ENCODE assay signal across 18 mouse cellular contexts in the genomic region with DNA sequence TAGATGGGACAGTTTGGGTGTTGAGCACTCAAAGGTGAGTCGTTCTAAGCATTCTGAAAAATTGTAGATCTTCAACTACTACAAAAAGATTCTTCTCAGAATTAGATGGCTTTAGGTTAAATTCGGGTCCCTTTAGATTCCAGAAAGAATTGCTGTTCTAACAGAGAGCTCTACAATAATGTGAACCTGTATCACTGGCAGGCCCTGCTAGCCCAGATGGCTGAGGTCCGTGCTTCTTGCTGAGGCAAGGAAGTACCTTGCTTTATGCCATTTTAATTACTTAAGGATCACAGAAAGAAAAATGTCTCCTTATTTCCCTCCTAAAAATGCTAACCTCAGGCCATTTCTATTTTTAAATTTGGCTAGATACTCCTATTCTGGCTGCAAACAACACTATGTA.
"Had no signal": no experiment of that assay in that cellular context is flagged by ENCODE, and none has a peak within 500 bp of the region (broad histone marks: within the 10 kb centered on the region; RNA-seq: fewer than 3 reads in every experiment).

No protein-coding gene starts in this region.

- DNase-seq: gastrocnemius, postnatal 14 days; gastrocnemius, postnatal 36 days; heart, adult 11 months; heart, adult 2 months; heart, postnatal 14 days; heart, postnatal 36 days; kidney, adult 11 months; kidney, adult 2 months; kidney, adult 9 months; kidney, postnatal 14 days; kidney, postnatal 36 days; layer of hippocampus, adult 9-11 months; layer of hippocampus, postnatal 36 days; left cerebral cortex, postnatal 4 days; lung, adult 18-20 months had no signal

- ATAC-seq: hindbrain, postnatal 0 days; intestine, embryonic 16.5 days; liver, embryonic 12.5 days had no signal
